Mouse (Mus musculus) ES-Bruce4 (cell line): ENCODE data around the gene Ube2v1. TPM values are rescaled to one million over a fixed set of nuclear protein-coding genes. Genes with fewer than 3 reads are reported as not detected.
"Not testable (repeated sequence)": the region's sequence is repeated elsewhere in the genome, so short reads cannot be mapped to it uniquely, and the experiment has no call there.

Experiments used
- H3K27ac ChIP-seq: 2 replicates; pipeline ENCODE4 v1.5.1; 2012; ENCODE audit warnings: low read length, inconsistent platforms; ENCODE audit not compliant: insufficient read depth
- H3K27me3 ChIP-seq: 2 replicates; pipeline ENCODE4 v1.6.1; 2012; ENCODE audit warnings: mild to moderate bottlenecking, low read length, inconsistent platforms; ENCODE audit not compliant: control insufficient read depth, poor library complexity, insufficient read depth, severe bottlenecking
- H3K36me3 ChIP-seq: 2 replicates; pipeline ENCODE4 v1.6.1; 2012; ENCODE audit warnings: inconsistent platforms, mild to moderate bottlenecking, low read length, moderate library complexity; ENCODE audit not compliant: control insufficient read depth, poor library complexity, insufficient read depth, severe bottlenecking
- H3K4me1 ChIP-seq: one replicate; pipeline ENCODE4 v1.8.1; 2011; ENCODE audit warnings: low read length; ENCODE audit not compliant: control insufficient read depth, insufficient read depth
- H3K4me3 ChIP-seq: 2 replicates; pipeline ENCODE4 v1.5.1; 2011; ENCODE audit warnings: low read depth, mild to moderate bottlenecking, low read length
- H3K9ac ChIP-seq: 2 replicates; pipeline ENCODE4 v1.6.1; 2012; ENCODE audit warnings: low read depth, mild to moderate bottlenecking, inconsistent platforms; ENCODE audit not compliant: poor library complexity, severe bottlenecking
- H3K9me3 ChIP-seq: replicated peaks from 2 replicates; pipeline ENCODE4 v1.6.1; 2012; ENCODE audit warnings: mild to moderate bottlenecking, low read length, inconsistent platforms; ENCODE audit not compliant: control insufficient read depth, poor library complexity, insufficient read depth, severe bottlenecking
- CTCF ChIP-seq: IDR thresholded peaks from one replicate; pipeline ENCODE4 v1.8.1; 2011; ENCODE audit warnings: low read depth, low read length
- EP300 ChIP-seq: IDR thresholded peaks from 2 replicates; pipeline ENCODE4 v1.6.1; 2011; ENCODE audit warnings: low read depth, low read length; ENCODE audit not compliant: insufficient read depth
- POLR2A ChIP-seq: IDR thresholded peaks from one replicate; pipeline ENCODE4 v1.8.1; 2011; ENCODE audit warnings: low read length; ENCODE audit not compliant: insufficient read depth
- polyA plus RNA-seq: library from polyadenylated mRNA; stranded (reverse); fragments of >200 nt; gene quantifications from 2 replicates; pipeline ENCODE4 v1.2.4, GENCODE M21; 2011; ENCODE audit warnings: low read depth; ENCODE audit not compliant: missing spikeins, insufficient read depth, insufficient read length

The Ube2v1 gene
- polyA plus RNA-seq, 1 experiment = 189 TPM

DNA sequence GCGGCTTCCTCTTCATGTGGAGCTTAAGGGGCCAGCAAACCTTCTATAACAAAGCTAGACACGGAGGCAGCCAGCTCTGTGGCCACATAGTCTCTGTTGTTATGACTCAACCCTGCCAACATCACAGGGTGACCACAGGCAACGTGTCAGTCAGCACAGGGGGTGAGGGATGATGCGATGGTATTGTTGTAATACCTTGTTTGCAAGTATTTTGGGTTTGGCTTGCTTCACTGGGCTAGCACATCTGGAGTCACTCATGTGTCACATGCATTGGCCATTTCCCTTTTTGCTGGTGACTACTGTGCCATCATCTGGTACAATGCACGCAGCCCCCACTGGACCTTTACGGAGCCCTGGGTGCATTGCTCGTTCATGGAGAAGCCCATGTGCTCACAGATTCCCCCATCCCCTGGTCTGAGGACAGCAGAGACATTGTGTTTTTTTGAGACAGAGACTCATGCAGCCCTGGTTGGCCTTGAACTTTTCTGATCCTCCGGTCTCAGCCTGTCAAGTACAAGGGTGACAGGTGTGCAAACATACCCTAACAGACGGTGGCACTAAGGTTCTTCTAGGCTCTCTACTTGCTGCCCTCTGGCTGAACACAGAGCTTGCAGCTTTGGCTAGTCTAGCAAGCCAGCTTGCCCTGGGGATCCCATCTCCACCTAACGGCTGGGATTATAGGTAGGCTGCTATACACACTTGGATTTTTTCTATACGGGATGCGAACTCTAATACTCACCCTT is 17.6 kb upstream of the Ube2v1 start:
- Histone ChIP-seq H3K4me3 (no peak overlapping the region), H3K9ac (no peak overlapping the region), H3K9me3 (no peaks in the 10 kb centered on the region), H3K27me3 (no peaks in the 10 kb centered on the region), H3K36me3 (peaks cover 3% of the 10 kb centered on the region; the same call in 1 of the 2 replicates), H3K4me1 (no peaks in the 10 kb centered on the region), H3K27ac (no peak overlapping the region)
- TF ChIP-seq POLR2A = no peak
- no peak for TF ChIP-seq CTCF
- no peak for TF ChIP-seq EP300

- peaks cover 7% of the 10 kb centered on the region for H3K36me3 ChIP-seq
- no peak overlapping the region for H3K9ac ChIP-seq
- H3K27me3 ChIP-seq = no peaks in the 10 kb centered on the region
- H3K4me3 ChIP-seq = no peak overlapping the region
- H3K27ac ChIP-seq = no peak overlapping the region
- no peaks in the 10 kb centered on the region for H3K4me1 ChIP-seq
- no peaks in the 10 kb centered on the region for H3K9me3 ChIP-seq
- TF ChIP-seq POLR2A (no peak), EP300 (no peak), CTCF (no peak)
Observed at GRCm38 (mm10) chr2:167646411-167646810, 14.5 kb upstream of the Ube2v1 start.

- not testable (repeated sequence) for H3K4me3 ChIP-seq, H3K27ac ChIP-seq, H3K36me3 ChIP-seq, H3K9ac ChIP-seq, H3K4me1 ChIP-seq, H3K9me3 ChIP-seq, H3K27me3 ChIP-seq
Observed at GRCm38 (mm10) chr2:167643356-167644052, 11.6 kb upstream of the Ube2v1 start.

DNA sequence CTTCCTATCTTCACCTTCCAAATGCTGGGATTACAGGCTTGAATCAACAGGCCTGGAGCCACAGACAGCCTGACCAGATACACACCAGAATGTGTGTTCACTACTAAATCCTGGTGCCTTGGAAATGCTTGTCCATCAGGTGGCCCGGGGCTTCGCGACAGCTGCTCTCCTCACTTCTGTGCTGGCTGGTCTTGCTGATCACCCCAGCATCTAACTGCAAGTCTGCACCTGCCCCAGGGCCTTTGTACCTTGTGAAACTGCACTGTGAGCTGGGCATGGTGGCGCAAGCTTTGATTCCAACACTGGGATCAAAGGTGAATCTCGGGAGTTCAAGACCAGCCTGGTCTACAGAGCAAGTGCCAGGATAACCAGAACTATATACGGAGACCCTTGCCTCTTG is 10.3 kb upstream of the Ube2v1 start:
- TF ChIP-seq POLR2A (no peak), EP300 (no peak), CTCF (no peak)
- Histone ChIP-seq H3K36me3 (peaks cover 4% of the 10 kb centered on the region), H3K9me3 (no peaks in the 10 kb centered on the region), H3K27me3 (no peaks in the 10 kb centered on the region), H3K27ac (no peak overlapping the region), H3K4me3 (no peak overlapping the region), H3K4me1 (no peaks in the 10 kb centered on the region), H3K9ac (no peak overlapping the region)

DNA sequence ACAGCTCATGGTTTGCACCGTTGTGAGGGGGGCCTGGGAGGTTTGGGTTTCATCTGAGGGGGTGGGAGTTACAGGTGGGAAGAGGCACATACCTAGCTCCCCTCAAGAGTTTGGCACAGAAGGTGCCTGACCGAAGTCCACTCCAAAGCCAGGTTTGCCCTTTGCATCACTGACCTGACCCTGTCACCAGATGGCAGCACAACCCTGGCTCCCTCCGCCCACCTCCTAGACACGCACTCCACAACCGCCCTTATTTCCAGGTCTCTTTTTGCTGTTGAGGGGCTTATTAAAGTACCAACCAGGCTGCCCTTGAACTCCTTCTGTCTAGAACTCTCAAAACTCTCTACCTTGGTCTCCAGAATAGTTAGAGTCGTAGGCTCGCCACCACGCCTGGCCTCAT is 9.4 kb upstream of the Ube2v1 start:
- Histone ChIP-seq H3K9ac (no peak overlapping the region), H3K36me3 (peaks cover 4% of the 10 kb centered on the region), H3K27me3 (no peaks in the 10 kb centered on the region), H3K27ac (no peak overlapping the region), H3K4me3 (no peak overlapping the region), H3K9me3 (no peaks in the 10 kb centered on the region), H3K4me1 (no peaks in the 10 kb centered on the region)
- peak; percentile 90 for TF ChIP-seq CTCF
- TF ChIP-seq POLR2A = no peak

DNA sequence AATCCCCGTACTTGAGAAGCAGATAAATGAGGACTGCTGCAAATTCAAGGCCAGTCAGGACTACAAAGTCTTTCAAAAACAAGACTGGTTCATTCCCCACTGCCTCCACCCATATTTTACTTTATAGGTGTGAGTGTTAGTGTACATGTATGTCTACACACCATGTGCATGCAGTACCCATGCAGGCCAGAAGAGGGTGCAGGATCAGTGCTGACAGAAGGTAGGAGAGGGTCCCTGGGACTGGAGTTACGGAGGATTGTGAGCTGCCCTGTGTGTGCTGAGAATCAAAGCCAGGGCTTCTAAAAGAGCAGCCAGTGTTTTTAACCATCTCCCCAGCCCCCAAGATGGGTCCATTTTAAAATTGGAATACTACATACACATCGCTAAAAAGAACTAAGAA is 8.4 kb upstream of the Ube2v1 start:
- TF ChIP-seq CTCF = peak; percentile 64
- no peak for TF ChIP-seq POLR2A
- Histone ChIP-seq H3K36me3 (peaks cover 4% of the 10 kb centered on the region), H3K9me3 (no peaks in the 10 kb centered on the region), H3K9ac (no peak overlapping the region), H3K27me3 (no peaks in the 10 kb centered on the region), H3K27ac (no peak overlapping the region), H3K4me1 (no peaks in the 10 kb centered on the region), H3K4me3 (no peak overlapping the region)
